Mouse (Mus musculus): ENCODE data around the gene Lmtk2. TPM values are rescaled to one million over a fixed set of nuclear protein-coding genes. Genes with fewer than 3 reads are reported as not detected.

Gene Lmtk2
- polyA plus RNA-seq (2012; rRNA removed) = 12.9 and 15.2 TPM in 2 replicates

DNA sequence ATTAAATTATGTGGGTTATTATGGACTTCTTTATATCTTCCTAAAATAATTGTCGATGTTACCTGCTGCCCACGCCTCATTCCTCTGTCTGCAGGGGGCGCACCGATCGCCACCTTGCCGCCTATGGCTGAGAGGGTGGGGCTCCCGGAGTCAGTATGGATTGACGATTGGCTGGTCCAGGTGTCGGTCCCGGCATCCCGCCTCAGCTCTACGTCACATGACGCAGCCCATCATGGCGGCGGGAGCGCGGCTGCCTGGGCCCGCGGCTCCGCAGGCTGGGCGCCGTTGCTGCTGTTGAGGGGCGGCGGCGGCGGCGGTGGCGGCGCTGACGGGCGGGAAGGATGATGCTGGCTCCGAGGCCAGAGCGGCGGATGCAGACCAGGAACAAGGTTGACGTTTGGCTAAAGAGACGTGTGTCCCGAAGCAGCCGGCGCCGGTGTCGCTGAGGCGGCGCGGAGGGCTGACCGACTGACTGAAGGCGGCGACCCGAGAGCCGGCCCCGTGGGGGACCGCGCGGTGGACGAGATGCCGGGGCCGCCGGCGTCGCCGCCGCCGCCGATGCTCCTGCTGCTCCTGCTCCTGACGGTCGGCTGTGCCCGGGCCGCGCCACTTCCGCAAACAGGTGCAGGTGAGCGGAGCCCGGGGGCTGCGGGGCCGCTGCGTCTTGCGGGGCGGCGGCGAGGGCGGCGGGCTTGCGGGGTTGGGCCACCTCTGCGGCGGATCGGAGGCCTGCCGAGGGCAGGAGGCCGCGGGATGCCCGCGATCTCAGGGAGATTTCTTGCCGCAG lies at the start of gene Lmtk2:
Gene Lmtk2 (plus strand): TSS at position 288 of the 787 bp plus-strand sequence.

GRCm38 (mm10) chr5:144189950-144190583 lies 89.8 kb downstream of the Lmtk2 start, which contains the start of gene Bhlha15:
Gene Bhlha15 (plus strand): TSS chr5:144190286.

DNA sequence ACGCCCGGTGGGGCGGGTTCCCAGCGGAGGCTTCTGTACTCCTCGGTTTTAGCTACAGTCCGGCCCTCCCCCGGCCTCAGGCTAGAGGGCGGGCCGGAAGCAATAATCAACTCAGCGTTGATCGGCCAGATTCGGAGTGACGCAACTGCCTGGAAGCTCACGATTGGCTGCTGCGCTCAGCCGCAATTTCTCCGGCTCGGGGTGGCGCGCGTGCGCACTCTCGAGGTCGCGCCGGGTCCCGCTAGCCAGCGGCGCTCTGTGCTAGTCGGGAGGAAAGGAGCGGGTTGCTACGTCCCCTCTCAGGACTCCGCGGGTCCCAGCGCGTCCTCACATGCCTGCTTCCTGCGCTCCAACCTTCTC lies 123.2 kb downstream of the Lmtk2 start, which contains the start of gene Tecpr1:
Gene Tecpr1 (minus strand): TSS at position 113 of the 360 bp plus-strand sequence.

Other genes with a start within 250 kb of the Lmtk2 start
- 0.08 and 0.10 TPM in 2 replicates for gene Ankrd61, start 202.8 kb upstream of the Lmtk2 start, polyA plus RNA-seq (2012; rRNA removed)
- gene Aimp2, start 190.6 kb upstream of the Lmtk2 start, polyA plus RNA-seq (2012; rRNA removed) = 45.9 and 51.8 TPM in 2 replicates
- 1.8 and 2.9 TPM in 2 replicates for gene Pms2, start 190.5 kb upstream of the Lmtk2 start, polyA plus RNA-seq (2012; rRNA removed)
- gene Gm42421, start 172.3 kb upstream of the Lmtk2 start, polyA plus RNA-seq (2012; rRNA removed) = not detected in 2 replicates
- 1.4 and 2.6 TPM in 2 replicates for gene Rsph10b, start 167.4 kb upstream of the Lmtk2 start, polyA plus RNA-seq (2012; rRNA removed)
- 3.9 and 4.2 TPM in 2 replicates for gene Ccz1, start 85.6 kb upstream of the Lmtk2 start, polyA plus RNA-seq (2012; rRNA removed)
- gene Ocm, start 73.8 kb upstream of the Lmtk2 start, polyA plus RNA-seq (2012; rRNA removed) = not detected in 2 replicates
- 1.4 and 1.5 TPM in 2 replicates for gene Bhlha15, start 89.8 kb downstream of the Lmtk2 start, polyA plus RNA-seq (2012; rRNA removed)
- 54.8 and 59.9 TPM in 2 replicates for gene Tecpr1, start 123.2 kb downstream of the Lmtk2 start, polyA plus RNA-seq (2012; rRNA removed)
- 135 and 184 TPM in 2 replicates for gene Bri3, start 144.0 kb downstream of the Lmtk2 start, polyA plus RNA-seq (2012; rRNA removed)

Measured in ovary, adult 2 months (tissue).